Mouse (Mus musculus): ENCODE measurements around the gene Mllt11. TPM values are rescaled to one million over a fixed set of nuclear protein-coding genes. Genes with fewer than 3 reads are reported as not detected.

The Mllt11 gene
- total RNA-seq, 2 experiments from 2014 or later = 18.5 to 26.7 TPM

DNA sequence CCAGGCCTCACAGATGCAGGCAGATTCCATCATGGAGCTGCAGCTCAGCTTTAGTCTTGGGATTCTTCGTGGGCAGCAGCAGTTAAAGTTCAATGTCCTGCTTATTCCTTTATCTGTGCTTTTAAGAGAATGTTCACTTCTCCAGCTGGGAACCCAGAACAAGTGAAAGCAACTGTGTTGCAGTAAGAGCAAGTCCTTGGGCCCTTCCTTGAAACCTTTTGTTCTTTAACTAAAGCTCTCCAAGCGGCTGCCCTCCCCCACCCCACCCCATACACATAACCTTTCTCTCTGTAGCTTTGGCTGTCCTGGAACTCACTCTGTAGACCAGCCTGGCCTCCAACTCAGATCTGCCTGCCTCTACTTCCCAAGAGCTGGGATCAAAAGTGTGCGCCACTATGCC lies 55.5 kb downstream of the Mllt11 start:
- no peak for DNase-seq (ENCODE audit: low spot score in 2 of 2)

DNA sequence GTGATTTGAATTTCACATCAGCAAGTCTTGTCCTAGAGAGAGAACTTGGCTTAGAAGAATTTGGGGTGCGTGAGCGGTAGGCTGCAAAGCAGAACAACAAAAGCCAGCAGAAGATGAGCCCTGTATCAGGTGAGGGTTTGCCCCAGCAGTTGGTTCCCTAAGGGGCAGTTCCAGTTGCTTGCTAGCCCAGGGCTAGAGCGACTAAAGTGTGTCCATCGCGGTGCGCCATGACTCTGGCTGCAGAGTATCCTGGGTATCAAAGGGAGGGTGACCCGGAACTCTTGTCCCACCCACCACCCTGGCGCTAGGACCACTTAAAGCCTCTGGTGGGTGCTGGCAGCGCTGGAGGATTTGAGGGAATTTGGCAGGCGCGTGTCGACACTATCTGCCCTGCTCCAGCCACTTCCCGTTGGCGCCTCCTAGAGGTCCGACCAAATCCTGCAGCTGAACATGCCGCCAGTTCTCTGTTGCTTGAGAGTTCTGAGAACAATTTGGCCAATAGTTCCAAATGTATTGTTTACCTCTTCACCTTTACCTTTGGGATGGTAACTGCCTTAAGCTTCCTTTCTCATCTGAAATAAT lies 57.9 kb downstream of the Mllt11 start:
- DNase-seq (ENCODE audit: low spot score in 2 of 2) = peak; percentile 56 to 76

DNA sequence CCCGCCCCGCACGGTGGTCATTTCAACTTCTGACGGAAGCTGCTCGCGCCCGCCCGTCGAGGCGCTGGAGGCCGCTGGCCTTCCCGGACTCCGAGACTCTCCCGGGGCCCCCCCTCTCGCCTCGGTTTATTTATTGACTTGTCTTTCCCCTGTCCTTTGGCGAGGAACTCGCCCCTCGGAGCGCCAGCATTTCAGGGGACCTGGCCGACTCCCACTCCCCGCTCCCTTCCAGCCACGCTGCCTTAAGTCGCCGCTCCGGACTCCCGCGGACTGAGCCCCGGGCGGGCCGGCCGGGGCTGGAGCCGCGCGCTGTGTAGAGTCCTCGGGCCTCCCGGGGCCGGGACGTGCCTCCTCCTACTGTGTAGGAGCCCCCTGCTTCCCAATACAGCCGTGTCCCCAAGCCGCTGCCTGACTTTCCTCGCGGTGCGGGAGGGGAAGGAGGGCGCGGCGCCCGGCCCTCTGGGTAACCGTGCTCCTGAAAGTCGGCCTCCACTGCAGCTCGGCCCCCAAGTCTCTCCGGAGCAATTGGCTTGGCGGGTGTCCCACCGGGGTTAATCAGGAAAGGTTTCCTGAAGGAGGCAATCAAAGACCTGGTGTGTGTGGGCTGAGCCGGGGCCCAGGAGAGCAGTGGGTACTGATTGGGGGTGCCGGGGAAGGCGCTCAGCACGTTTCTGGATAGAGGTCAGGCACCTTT lies 58.6 kb downstream of the Mllt11 start:
- no peak for DNase-seq (ENCODE audit: low spot score in 2 of 2)

DNA sequence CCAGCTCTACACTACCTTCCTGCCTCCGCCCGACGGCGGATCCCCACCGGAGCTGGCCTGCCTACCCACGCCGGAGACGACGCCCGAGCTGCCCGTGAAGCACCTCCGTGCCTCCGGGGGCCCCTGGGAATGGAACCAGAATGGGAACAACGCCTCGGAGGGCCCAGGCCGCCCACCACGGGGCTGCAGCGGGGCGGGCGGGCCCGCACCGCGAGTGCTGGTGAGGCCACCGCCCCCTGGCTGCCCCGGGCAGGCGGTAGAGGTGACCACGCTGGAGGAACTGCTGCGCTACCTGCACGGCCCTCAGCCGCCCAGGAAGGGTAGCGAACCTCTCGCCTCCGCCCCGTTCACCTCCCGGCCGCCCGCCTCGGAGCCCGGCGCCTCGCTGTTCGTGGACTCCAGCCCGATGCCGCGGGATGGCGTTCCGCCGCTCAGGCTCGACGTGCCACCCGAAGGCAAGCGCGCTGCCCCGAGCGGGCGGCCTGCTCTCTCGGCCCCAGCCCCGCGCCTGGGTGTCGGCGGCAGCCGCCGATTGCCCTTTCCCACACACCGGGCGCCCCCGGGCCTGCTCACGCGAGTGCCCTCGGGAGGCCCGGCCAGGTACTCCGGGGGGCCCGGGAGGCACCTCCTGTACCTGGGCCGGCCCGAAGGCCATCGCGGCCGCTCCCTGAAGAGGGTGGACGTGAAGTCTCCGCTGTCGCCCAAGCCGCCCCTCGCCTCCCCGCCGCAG lies 59.3 kb downstream of the Mllt11 start:
- peak in 1 of 2 experiments; percentile 18 for DNase-seq (ENCODE audit: low spot score in 2 of 2)

DNA sequence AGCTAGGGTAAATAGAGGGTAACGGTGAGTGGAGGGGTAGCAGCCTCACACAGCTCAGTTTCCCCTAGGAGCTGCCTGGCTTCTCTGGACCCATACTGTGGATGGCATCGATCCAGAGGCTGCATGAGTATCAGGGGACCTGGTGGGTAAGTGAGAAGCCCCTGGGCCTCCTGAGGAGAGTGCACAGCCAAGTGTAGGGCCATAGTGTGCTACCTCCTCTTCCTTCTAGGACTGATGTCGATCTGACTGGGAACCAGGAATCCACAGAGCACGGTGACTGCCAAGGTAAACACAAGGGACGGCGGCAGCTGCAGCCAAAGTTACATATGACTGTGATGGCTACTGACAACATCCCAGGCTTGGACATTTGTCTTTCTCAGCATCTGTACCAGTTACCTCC lies 60.9 kb downstream of the Mllt11 start:
- no peak for DNase-seq (ENCODE audit: low spot score in 2 of 2)

DNA sequence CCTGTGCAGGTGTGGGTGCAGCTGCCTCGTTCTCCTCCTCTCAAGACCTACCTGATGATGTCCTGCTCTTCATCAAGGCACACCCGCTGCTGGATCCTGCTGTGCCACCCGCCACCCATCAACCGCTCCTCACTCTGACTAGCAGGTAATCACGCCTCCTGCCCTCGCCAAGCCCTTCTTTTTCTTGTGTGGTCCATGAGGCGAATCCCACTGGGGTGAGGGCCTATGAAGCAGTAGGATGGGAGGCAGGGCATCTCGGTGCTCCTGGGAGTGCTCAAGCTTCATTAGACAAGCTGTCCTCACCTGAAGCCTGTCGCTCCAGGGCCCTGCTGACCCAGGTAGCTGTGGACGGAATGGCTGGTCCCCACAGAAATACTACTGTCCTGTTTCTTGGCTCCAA lies 62.0 kb downstream of the Mllt11 start:
- no peak for DNase-seq (ENCODE audit: low spot score in 2 of 2)

Other genes starting within 250 kb of the Mllt11 start
- gene Zfp687, start 216.7 kb downstream of the Mllt11 start, total RNA-seq (2021) = 10 to 100 TPM; 76.5 to 81.4 TPM
- 100 to 1,000 TPM; 243 to 263 TPM for gene Psmd4, start 189.6 kb downstream of the Mllt11 start, total RNA-seq (2021)
- gene Pip5k1a, start 125.2 kb downstream of the Mllt11 start, total RNA-seq (2021) = 10 to 100 TPM; 51.6 to 54.5 TPM
- gene Vps72, start 121.1 kb downstream of the Mllt11 start, total RNA-seq (2021) = 10 to 100 TPM; 89.3 to 93.0 TPM
- 1 to 10 TPM; 3.7 to 7.8 TPM for gene Tmod4, start 107.7 kb downstream of the Mllt11 start, total RNA-seq (2021)
- 10 to 100 TPM; 53.4 to 53.9 TPM for gene Scnm1, start 98.2 kb downstream of the Mllt11 start, total RNA-seq (2021)
- 10 to 100 TPM; 10.7 to 11.5 TPM for gene Lysmd1, start 98.1 kb downstream of the Mllt11 start, total RNA-seq (2021)
- 1 to 10 TPM; 2.9 to 3.4 TPM for gene Tnfaip8l2, start 89.8 kb downstream of the Mllt11 start, total RNA-seq (2021)
- gene Sema6c, start 71.7 kb downstream of the Mllt11 start, total RNA-seq (2021) = 10 to 100 TPM; 15.3 to 15.4 TPM
- 10 to 100 TPM; 33.0 to 35.0 TPM for gene Gabpb2, start 14.3 kb downstream of the Mllt11 start, total RNA-seq (2021)
- 10 to 100 TPM; 82.6 to 93.1 TPM for gene Cdc42se1, start 3.4 kb downstream of the Mllt11 start, total RNA-seq (2021)
- gene Gm128, start 9.4 kb upstream of the Mllt11 start, total RNA-seq (2021) = under 1 TPM; 0.17 to 0.25 TPM
- gene Bnipl, start 19.0 kb upstream of the Mllt11 start, total RNA-seq (2021) = under 1 TPM in 1 of 2 experiments, not detected in 1; 0.90 TPM
- gene Mindy1, start 49.2 kb upstream of the Mllt11 start, total RNA-seq (2021) = 100 to 1,000 TPM; 127 to 130 TPM
- 10 to 100 TPM; 31.6 to 32.7 TPM for gene Prune1, start 49.9 kb upstream of the Mllt11 start, total RNA-seq (2021)
- gene Anxa9, start 75.0 kb upstream of the Mllt11 start, total RNA-seq (2021) = 1 to 10 TPM; 1.1 to 1.3 TPM
- 100 to 1,000 TPM; 145 to 147 TPM for gene Cers2, start 82.6 kb upstream of the Mllt11 start, total RNA-seq (2021)
- 10 to 100 TPM; 39.0 to 41.1 TPM for gene Setdb1, start 125.0 kb upstream of the Mllt11 start, total RNA-seq (2021)
- gene 4930558C23Rik, start 170.7 kb upstream of the Mllt11 start, total RNA-seq (2021) = not detected
- gene Arnt, start 202.2 kb upstream of the Mllt11 start, total RNA-seq (2021) = 10 to 100 TPM; 76.4 to 76.5 TPM

Data from adrenal gland, postnatal 4 days (tissue).